Mouse (Mus musculus): ENCODE data around the gene Nub1. TPM values are rescaled to one million over a fixed set of nuclear protein-coding genes. Genes with fewer than 3 reads are reported as not detected.

Nub1 gene
- polyA plus RNA-seq (2015; fragmentation: Nextera tagmentation; extraction: Ambion mirVana), result 30.8 and 33.6 TPM in 2 replicates

DNA sequence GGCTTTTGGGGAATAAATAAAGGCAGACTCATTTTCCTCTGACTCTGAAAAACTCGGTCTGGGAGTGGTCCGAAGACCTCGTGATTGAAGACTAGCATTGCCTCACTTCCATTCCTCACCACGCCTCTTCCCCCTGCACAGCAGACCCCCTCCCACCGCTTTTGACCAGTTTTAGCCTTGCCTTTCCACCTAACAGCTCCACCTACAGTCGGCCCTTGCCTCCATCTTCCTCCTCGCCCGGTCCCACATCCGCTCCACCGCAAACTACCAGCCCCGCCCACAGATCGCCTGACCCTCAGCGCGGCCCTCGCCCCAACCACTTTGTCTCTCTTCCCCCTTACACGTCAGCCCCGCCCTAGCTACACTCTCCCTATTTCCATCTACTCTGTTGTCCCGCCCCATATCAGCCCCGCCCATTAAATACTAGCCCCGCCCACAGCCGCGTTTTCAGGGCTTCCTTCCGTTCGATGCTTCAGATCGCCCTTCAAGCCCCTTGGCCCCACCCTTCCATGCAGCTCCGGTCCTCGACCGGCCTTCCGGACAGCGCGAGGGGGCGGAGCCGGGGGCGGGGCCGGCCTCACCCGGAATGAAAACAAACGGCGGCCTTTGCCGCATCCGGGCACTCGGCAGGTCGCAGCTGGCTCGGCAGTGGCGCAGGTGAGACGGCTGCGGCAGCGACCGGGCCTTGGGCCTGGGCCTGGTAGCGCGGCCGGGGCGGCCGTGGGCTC, at the start of gene Nub1:
Gene Nub1 (plus strand): TSS at position 167 of the 728 bp plus-strand sequence.
- Histone ChIP-seq H3K36me3 (peaks cover 10% of the 10 kb centered on the region), H3K4me3 (peak within 1 kb of the TSS; percentile 96), H3K27ac (peak within 1 kb of the TSS; percentile 98), H3K4me2 (peak within 1 kb of the TSS; percentile 67), H3K9ac (peak within 1 kb of the TSS; percentile 82), H3K4me1 (peaks cover 5% of the 10 kb centered on the region), H3K9me3 (no peaks in the 10 kb centered on the region), H3K27me3 (no peaks in the 10 kb centered on the region)
- WGBS, result under 1% methylated on average over 53 of the region's 53 CpGs
- peak; percentile 97 for ATAC-seq (ENCODE audit: insufficient number of reproducible peaks, insufficient read depth, low FRiP score, low TSS enrichment, low read depth)

DNA sequence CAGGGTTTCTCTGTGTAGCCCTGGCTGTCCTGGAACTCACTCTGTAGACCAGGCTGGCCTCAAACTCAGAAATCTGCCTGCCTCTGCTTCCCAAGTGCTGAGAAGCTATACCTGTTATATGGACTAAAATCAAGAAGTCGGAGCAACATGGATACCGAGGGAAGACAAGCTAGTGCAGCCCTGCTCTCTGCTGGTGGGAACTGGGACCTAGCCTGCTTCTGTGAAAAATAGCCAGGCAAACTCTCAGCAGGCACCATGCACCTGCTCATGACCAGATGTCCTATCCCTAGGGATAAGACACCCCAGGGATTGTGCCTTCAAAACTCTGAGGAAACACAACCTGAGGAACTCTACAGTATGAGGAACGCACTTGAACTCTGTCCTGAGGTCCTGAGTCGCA, 48.3 kb upstream of the Nub1 start:
- Histone ChIP-seq H3K36me3 (no peaks in the 10 kb centered on the region), H3K9ac (no peak overlapping the region), H3K9me3 (no peaks in the 10 kb centered on the region), H3K4me3 (no peak overlapping the region), H3K4me1 (no peaks in the 10 kb centered on the region), H3K4me2 (no peak overlapping the region), H3K27ac (no peak overlapping the region), H3K27me3 (no peaks in the 10 kb centered on the region)
- ATAC-seq (ENCODE audit: insufficient number of reproducible peaks, insufficient read depth, low FRiP score, low TSS enrichment, low read depth), result no peak
- WGBS, result 78% methylated on average over 4 of the region's 4 CpGs

DNA sequence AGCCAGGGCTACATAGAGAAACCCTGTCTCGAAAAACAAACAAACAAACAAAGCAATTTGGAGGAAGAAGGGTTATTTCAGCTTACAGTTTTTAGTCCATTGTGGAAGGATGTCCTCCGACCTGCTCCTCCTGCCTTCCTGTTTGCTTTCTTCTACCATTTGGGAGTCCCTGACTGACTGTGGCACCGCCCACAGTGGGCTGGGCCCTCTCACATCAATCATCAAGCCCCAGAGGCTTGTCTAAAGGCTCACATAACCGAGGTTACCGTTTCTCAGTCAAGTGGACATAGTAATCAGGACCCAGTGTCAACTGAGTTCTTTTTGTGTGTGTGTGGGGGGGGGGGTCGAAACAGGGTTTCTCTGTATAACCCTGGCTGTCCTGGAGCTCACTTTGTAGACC, 47.2 kb upstream of the Nub1 start:
- 61% methylated on average over 6 of the region's 6 CpGs for WGBS
- H3K4me1 ChIP-seq, result no peaks in the 10 kb centered on the region
- H3K27ac ChIP-seq, result no peak overlapping the region
- no peaks in the 10 kb centered on the region for H3K36me3 ChIP-seq
- H3K4me3 ChIP-seq, result no peak overlapping the region
- no peaks in the 10 kb centered on the region for H3K27me3 ChIP-seq
- no peak for ATAC-seq (ENCODE audit: insufficient number of reproducible peaks, insufficient read depth, low FRiP score, low TSS enrichment, low read depth)
- no peaks in the 10 kb centered on the region for H3K9me3 ChIP-seq
- H3K4me2 ChIP-seq, result no peak overlapping the region
- no peak overlapping the region for H3K9ac ChIP-seq

DNA sequence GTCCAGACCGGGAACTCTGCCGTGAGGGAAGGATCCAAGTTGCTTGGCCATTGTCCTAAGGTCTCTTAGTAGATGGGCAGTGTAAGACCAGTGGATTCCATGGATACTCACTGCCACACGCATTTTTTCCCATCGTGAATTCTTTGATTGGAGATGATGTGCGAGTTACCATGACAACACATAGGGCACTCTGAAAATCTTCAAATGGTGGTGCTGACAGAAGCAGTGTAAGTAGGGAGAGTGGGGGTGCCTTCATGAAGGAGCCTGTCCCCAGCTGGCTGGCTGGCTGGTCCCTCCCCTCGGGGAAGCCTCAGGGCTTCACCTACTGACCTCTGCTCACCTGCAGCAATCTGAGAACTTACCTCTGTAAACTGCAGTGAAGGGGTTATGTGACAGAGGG, 46.3 kb upstream of the Nub1 start:
- Histone ChIP-seq H3K9me3 (no peaks in the 10 kb centered on the region), H3K4me2 (no peak overlapping the region), H3K4me1 (no peaks in the 10 kb centered on the region), H3K9ac (no peak overlapping the region), H3K36me3 (no peaks in the 10 kb centered on the region), H3K27ac (no peak overlapping the region), H3K4me3 (no peak overlapping the region), H3K27me3 (no peaks in the 10 kb centered on the region)
- WGBS, result 69% methylated on average over 6 of the region's 6 CpGs
- no peak for ATAC-seq (ENCODE audit: insufficient number of reproducible peaks, insufficient read depth, low FRiP score, low TSS enrichment, low read depth)

DNA sequence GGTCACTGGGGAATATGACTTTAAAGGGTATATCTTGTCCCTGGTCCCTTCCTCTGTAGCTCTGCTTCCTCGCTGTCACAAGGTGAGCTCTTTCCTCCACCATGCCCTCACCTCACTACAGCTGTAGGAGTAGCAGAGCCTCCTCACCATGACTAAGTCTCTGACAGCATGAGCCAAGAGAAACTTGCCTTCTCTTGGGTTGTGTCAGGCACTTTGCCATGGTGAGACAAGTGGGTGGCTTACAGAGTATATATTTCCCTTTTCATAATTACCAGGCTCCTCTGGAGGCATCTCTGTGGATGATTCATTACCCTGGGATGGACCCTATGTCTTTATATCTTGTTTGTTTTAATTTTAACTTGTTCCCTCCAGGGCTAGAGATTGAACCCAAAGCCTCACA, 39.9 kb upstream of the Nub1 start:
- ATAC-seq (ENCODE audit: insufficient number of reproducible peaks, insufficient read depth, low FRiP score, low TSS enrichment, low read depth), result no peak
- H3K4me1 ChIP-seq, result no peaks in the 10 kb centered on the region
- H3K27ac ChIP-seq, result no peak overlapping the region
- no peaks in the 10 kb centered on the region for H3K27me3 ChIP-seq
- H3K4me2 ChIP-seq, result no peak overlapping the region
- no peak overlapping the region for H3K4me3 ChIP-seq
- no peaks in the 10 kb centered on the region for H3K36me3 ChIP-seq
- WGBS, result 80% methylated on average over 1 of the region's 1 CpGs
- H3K9ac ChIP-seq, result no peak overlapping the region
- H3K9me3 ChIP-seq, result no peaks in the 10 kb centered on the region

DNA sequence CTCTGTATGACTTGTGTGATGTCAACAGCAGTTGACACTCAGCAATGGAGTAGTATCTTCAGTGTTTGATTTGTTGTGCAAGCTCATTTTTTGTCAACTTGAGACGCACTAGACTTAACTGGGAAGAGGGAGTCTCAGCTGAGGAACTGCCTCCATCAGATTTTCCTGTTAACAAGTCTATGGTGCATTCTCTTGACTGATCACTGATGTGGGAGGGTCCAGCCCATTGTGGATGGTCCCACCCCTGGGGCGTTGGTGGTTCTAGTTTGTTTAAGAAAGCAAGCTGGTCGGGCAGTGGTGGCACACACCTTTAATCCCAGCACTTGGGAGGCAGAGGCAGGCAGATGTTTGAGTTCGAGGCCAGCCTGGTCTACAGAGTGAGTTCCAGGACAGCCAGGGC, 36.1 kb upstream of the Nub1 start:
- Histone ChIP-seq H3K4me3 (no peak overlapping the region), H3K9ac (no peak overlapping the region), H3K36me3 (no peaks in the 10 kb centered on the region), H3K9me3 (no peaks in the 10 kb centered on the region), H3K27ac (no peak overlapping the region), H3K27me3 (no peaks in the 10 kb centered on the region), H3K4me2 (no peak overlapping the region), H3K4me1 (no peaks in the 10 kb centered on the region)
- WGBS, result 58% methylated on average over 4 of the region's 4 CpGs
- ATAC-seq (ENCODE audit: insufficient number of reproducible peaks, insufficient read depth, low FRiP score, low TSS enrichment, low read depth), result no peak

DNA sequence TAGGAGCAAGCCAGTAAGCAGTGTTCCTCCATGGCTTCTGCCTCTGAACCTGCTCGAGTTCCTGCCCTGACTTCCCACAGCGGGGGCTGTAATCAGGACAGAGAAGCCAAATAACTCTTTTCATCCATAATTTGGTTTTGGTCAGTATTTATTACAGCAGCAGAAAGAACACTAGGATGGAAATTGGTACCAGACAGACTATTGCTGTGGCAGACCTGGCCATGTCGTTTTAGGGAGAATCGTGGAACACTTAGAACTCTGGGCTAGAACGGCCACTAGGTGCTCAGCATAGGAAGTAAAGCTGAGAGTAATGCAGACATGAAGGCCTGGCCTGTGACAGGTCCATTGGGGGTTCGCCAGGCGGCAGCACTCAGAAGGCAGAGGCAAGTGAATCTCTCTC, 35.6 kb upstream of the Nub1 start:
- no peaks in the 10 kb centered on the region for H3K27me3 ChIP-seq
- H3K27ac ChIP-seq, result no peak overlapping the region
- H3K4me2 ChIP-seq, result no peak overlapping the region
- no peaks in the 10 kb centered on the region for H3K4me1 ChIP-seq
- H3K9me3 ChIP-seq, result no peaks in the 10 kb centered on the region
- H3K36me3 ChIP-seq, result no peaks in the 10 kb centered on the region
- no peak overlapping the region for H3K9ac ChIP-seq
- 70% methylated on average over 7 of the region's 7 CpGs for WGBS
- ATAC-seq (ENCODE audit: insufficient number of reproducible peaks, insufficient read depth, low FRiP score, low TSS enrichment, low read depth), result no peak
- no peak overlapping the region for H3K4me3 ChIP-seq

DNA sequence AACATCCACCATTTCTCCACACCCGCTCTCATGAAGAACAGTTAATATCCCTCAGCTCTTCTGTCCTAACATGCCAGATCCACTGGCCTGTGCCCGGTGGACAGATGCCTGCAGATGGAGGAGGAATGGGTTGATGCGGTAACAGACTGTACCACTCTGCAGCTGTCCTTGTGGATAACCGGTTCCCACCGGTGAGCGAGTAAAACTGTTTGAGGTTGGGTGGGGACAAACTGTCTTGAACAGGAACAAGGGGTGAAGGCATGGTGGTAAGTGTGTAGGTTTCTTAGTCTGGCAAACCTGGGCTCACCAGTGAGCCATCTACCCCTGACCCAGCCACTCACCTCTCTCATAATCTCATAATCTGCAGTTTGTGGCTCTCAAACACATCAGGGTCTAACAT, 34.0 kb upstream of the Nub1 start:
- H3K9ac ChIP-seq, result no peak overlapping the region
- H3K27me3 ChIP-seq, result no peaks in the 10 kb centered on the region
- H3K9me3 ChIP-seq, result no peaks in the 10 kb centered on the region
- no peak for ATAC-seq (ENCODE audit: insufficient number of reproducible peaks, insufficient read depth, low FRiP score, low TSS enrichment, low read depth)
- H3K27ac ChIP-seq, result no peak overlapping the region
- 85% methylated on average over 6 of the region's 6 CpGs for WGBS
- no peak overlapping the region for H3K4me3 ChIP-seq
- H3K4me1 ChIP-seq, result no peaks in the 10 kb centered on the region
- H3K36me3 ChIP-seq, result no peaks in the 10 kb centered on the region
- no peak overlapping the region for H3K4me2 ChIP-seq

DNA sequence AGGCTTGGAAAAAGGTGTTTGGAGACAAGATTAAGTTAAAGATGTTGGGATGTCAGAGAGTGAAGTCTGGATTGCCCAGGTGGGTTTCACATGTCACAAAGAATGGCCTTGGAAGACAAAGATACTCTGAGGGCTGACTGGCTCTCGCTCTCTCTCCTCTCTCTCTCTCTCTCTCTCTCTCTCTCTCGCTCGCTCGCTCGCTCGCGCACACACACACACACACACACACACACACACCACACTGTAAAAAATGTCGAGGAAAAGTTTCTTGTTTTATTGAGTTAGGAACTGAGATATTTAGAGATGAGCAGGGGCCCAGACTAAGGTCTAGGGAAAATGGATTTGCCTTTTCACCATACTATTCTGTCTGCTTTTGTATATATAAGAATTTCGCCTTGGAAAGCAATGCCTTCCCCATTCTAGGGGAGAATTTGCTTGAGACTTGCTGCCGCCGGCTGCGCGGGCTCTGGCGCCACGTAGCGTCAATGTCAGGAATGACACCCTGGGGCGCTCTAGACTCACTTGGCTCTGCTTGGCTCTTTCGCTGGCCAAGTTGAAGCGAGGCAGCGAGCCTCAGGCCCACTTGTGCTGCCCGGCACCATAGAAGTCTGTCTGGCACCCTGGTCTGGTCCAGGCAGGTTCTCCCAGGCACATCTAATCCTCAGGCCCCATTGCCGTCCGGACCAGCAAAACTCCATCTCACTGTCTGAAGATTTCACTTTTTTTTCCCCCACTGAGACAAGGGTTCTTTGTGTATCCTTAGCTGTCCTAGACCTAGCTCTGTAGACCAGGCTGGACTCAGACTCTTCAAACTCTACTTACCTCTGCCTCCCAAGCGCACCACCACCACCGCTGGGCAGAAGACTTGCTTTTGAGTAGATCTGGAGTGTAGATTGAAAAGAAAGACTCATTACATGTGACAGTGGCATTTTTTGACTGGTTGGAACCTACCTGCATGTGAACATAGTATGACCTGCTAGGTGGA, 33.3 kb upstream of the Nub1 start:
- no peaks in the 10 kb centered on the region for H3K27me3 ChIP-seq
- H3K4me2 ChIP-seq, result no peak overlapping the region
- peak overlapping the region; percentile 55 for H3K9ac ChIP-seq
- 30% methylated on average over 25 of the region's 25 CpGs for WGBS
- no peaks in the 10 kb centered on the region for H3K36me3 ChIP-seq
- no peak overlapping the region for H3K27ac ChIP-seq
- H3K4me1 ChIP-seq, result no peaks in the 10 kb centered on the region
- no peak for ATAC-seq (ENCODE audit: insufficient number of reproducible peaks, insufficient read depth, low FRiP score, low TSS enrichment, low read depth)
- H3K9me3 ChIP-seq, result no peaks in the 10 kb centered on the region
- H3K4me3 ChIP-seq, result no peak overlapping the region

DNA sequence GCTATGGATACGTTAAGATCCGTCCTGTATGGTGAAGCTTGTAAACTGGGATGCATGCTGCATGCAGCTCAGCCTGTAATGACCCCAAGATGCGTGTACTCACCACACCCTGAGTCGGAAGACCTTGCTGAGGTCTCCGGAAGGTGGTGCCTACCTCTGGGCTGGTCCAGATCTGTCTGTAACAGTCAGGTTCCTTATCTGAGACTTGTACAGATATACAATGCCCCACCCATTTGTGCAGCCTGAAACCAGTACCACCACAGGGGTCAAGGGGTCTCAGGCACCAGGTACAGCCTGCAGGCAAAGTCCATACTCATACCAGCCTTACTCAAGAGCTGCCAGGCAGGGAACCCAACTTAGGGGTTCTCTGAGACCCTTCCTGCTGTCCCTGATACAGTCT, 32.6 kb upstream of the Nub1 start:
- H3K4me1 ChIP-seq, result no peaks in the 10 kb centered on the region
- ATAC-seq (ENCODE audit: insufficient number of reproducible peaks, insufficient read depth, low FRiP score, low TSS enrichment, low read depth), result no peak
- H3K9me3 ChIP-seq, result no peaks in the 10 kb centered on the region
- no peak overlapping the region for H3K4me3 ChIP-seq
- H3K9ac ChIP-seq, result no peak overlapping the region
- H3K36me3 ChIP-seq, result no peaks in the 10 kb centered on the region
- H3K27me3 ChIP-seq, result no peaks in the 10 kb centered on the region
- 85% methylated on average over 5 of the region's 5 CpGs for WGBS
- H3K4me2 ChIP-seq, result no peak overlapping the region
- H3K27ac ChIP-seq, result no peak overlapping the region

DNA sequence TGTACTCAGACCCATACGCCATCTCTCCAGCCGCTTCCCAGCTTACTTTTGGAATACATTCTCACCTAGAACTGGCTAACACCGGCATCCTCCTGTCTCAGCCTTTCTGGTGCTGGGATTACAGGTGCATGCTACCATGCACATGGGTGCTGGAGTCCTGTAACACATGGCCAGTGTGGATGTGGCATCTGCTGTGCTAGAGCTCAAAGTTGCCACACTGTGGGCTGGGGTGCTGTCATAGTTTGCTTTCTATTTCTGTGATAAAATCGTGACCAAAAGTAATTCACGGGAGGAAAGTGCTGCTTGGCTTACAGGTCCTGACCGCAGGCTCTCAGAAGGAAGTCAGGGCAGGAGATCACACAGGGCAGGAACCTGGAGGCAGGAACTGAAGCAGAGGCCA, 30.8 kb upstream of the Nub1 start:
- no peak overlapping the region for H3K4me3 ChIP-seq
- H3K9ac ChIP-seq, result no peak overlapping the region
- ATAC-seq (ENCODE audit: insufficient number of reproducible peaks, insufficient read depth, low FRiP score, low TSS enrichment, low read depth), result no peak
- H3K4me1 ChIP-seq, result no peaks in the 10 kb centered on the region
- WGBS, result 83% methylated on average over 6 of the region's 6 CpGs
- H3K4me2 ChIP-seq, result no peak overlapping the region
- H3K9me3 ChIP-seq, result no peaks in the 10 kb centered on the region
- H3K27me3 ChIP-seq, result no peaks in the 10 kb centered on the region
- no peaks in the 10 kb centered on the region for H3K36me3 ChIP-seq
- H3K27ac ChIP-seq, result no peak overlapping the region

DNA sequence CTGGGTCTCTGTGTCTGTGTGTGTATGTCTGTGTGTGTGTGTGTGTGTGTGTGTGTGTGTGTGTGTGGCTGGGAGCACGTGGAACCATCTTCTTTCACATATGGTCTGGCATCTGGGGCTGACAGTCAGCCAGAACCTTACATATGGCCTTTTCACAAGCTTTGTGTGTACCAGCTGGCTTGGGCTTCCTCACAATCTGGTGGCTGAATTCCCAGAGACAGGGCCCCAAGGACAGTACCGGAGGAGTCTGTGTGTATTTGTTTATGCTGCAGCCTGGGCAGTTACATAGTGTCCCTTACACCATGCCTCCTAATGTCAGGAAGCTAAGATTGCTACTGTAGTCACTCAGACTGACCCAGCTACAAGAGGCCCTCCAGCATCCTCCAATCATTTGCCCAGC, 28.2 kb upstream of the Nub1 start:
- Histone ChIP-seq H3K4me3 (no peak overlapping the region), H3K9me3 (no peaks in the 10 kb centered on the region)
- WGBS, result 55% methylated on average over 2 of the region's 2 CpGs

More for the DNA sequence above, 28.2 kb upstream of the Nub1 start:
- H3K9ac ChIP-seq, result no peak overlapping the region
- H3K36me3 ChIP-seq, result no peaks in the 10 kb centered on the region
- no peak overlapping the region for H3K4me2 ChIP-seq
- H3K27ac ChIP-seq, result no peak overlapping the region
- H3K4me1 ChIP-seq, result no peaks in the 10 kb centered on the region
- ATAC-seq (ENCODE audit: insufficient number of reproducible peaks, insufficient read depth, low FRiP score, low TSS enrichment, low read depth), result no peak
- no peaks in the 10 kb centered on the region for H3K27me3 ChIP-seq

Data from embryonic facial prominence, embryonic 13.5 days (tissue).